Mouse (Mus musculus): ENCODE measurements at regions not wholly inside any gene's neighbourhood (a gene's known extent, or its start where the extent isn't known, plus 50 kb on each side); places are given as distances from the start of the nearest gene placed in this dataset.

DNA sequence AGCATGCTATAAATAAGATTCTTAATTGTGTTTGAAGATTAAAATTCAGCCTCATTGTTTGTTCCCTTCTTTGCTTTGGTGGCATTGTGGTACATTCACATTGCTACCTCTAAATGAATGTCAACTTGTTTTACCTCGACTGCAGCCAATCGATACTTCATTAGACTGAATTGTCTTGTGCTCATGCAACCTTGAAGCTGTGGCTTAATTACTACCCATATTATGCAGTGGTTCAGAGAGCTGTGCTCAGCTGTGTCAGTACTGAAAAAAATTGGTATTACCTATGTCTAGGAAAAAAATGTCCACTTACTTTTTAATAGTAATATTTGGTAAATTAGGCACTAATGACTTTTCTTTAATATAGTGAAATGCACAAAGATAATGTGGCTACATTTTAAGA, 1523.6 kb upstream of the Gm8797 start:
- no peak overlapping the region for H3K4me3 ChIP-seq (replicated peaks; ENCODE audit: low read length)

DNA sequence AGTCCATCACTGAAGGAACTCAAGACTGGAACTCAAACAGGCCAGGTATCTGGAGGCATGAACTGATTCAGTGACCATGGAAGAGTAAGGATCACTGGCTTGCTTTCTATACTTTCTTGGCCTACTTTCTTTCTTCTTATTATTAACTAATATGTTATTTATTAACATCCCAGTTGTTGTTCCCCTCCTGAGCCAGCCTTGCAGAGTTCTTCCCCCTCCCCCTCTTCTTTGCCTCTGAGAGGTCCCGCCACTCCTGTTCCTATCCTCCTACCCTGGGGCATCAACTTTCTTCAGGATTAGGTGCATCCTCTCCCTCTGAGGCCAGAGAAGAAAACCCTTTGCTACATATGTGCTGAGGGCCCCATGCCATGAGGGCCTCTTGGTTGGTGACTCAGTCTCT, 1479.2 kb upstream of the Gm8797 start:
- no peaks in the 10 kb centered on the region for H3K9me3 ChIP-seq (ENCODE audit: control insufficient read depth, low read length)
- no peaks in the 10 kb centered on the region for H3K4me1 ChIP-seq (replicated peaks; ENCODE audit: control insufficient read depth, insufficient read depth, low read length)
- no peak for DNase-seq (ENCODE audit: low spot score)
- H3K27ac ChIP-seq = no peak overlapping the region
- no peak overlapping the region for H3K4me2 ChIP-seq (replicated peaks)
- H3K9ac ChIP-seq = no peak overlapping the region
- no peaks in the 10 kb centered on the region for H3K27me3 ChIP-seq (ENCODE audit: control insufficient read depth, insufficient read depth, low read length)
- no peaks in the 10 kb centered on the region for H3K36me3 ChIP-seq (replicated peaks; ENCODE audit: control insufficient read depth, insufficient read depth)
- no peak for ATAC-seq (ENCODE audit: low FRiP score)
- H3K4me3 ChIP-seq (replicated peaks; ENCODE audit: low read length) = no peak overlapping the region
- 90% methylated on average over 1 of the region's 1 CpGs for WGBS

More for the DNA sequence above, 1523.6 kb upstream of the Gm8797 start:
- WGBS = 66% methylated on average over 2 of the region's 2 CpGs
- H3K4me2 ChIP-seq (replicated peaks) = no peak overlapping the region
- ATAC-seq (ENCODE audit: low FRiP score) (no peak), DNase-seq (ENCODE audit: low spot score) (no peak)
- no peak overlapping the region for H3K27ac ChIP-seq
- no peaks in the 10 kb centered on the region for H3K9me3 ChIP-seq (ENCODE audit: control insufficient read depth, low read length)
- no peak overlapping the region for H3K9ac ChIP-seq
- H3K27me3 ChIP-seq (ENCODE audit: control insufficient read depth, insufficient read depth, low read length) = no peaks in the 10 kb centered on the region
- H3K36me3 ChIP-seq (replicated peaks; ENCODE audit: control insufficient read depth, insufficient read depth) = no peaks in the 10 kb centered on the region
- H3K4me1 ChIP-seq (replicated peaks; ENCODE audit: control insufficient read depth, insufficient read depth, low read length) = no peaks in the 10 kb centered on the region

DNA sequence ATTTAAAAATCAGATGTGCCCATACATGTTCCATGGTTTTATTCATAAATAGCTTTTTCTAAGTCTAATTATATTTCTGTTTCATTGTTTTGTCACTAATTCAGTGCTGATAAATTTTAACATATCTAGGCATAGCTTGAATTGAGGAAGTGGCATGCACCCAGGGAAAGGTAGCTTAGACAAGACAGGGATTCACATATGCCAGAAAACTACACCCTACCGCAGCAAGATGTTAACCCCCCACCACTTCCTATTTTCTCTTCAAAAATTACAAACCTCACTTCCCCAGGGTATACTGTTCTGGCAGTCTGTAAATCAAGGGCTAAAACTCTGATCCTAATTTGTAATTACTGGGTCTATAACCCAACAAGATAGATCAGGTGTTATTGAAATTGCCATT, 1476.0 kb upstream of the Gm8797 start:
- Histone ChIP-seq H3K36me3 (replicated peaks; ENCODE audit: control insufficient read depth, insufficient read depth) (no peaks in the 10 kb centered on the region), H3K27ac (no peak overlapping the region), H3K4me2 (replicated peaks) (no peak overlapping the region), H3K27me3 (ENCODE audit: control insufficient read depth, insufficient read depth, low read length) (no peaks in the 10 kb centered on the region), H3K4me1 (replicated peaks; ENCODE audit: control insufficient read depth, insufficient read depth, low read length) (0 out of 2 replicates have a peak, but pooled peaks cover 8% of the 10 kb centered on the region), H3K9ac (no peak overlapping the region), H3K4me3 (replicated peaks; ENCODE audit: low read length) (no peak overlapping the region), H3K9me3 (ENCODE audit: control insufficient read depth, low read length) (no peaks in the 10 kb centered on the region)
- 33% methylated on average over 1 of the region's 1 CpGs for WGBS
- no peak for ATAC-seq (ENCODE audit: low FRiP score)
- no peak for DNase-seq (ENCODE audit: low spot score)

DNA sequence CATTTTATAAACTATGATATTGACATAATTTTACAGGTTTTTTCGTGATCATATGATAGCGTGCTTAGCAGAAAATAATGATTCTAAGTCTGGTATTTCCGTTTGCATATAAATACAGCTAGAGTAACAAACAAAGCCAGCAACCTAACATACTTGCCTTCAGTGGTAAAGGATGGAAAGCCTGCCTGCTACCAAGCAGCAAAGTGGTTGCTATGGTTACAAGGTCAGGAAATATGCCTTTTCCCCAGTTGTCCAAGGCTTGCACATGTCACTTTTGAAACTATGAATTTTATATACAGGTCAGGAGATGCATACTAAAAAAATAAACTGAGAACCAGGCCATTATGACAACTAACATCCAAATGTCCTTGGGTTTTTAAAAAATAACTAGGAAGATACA, 1472.6 kb upstream of the Gm8797 start:
- H3K9ac ChIP-seq = no peak overlapping the region
- no peak overlapping the region for H3K4me3 ChIP-seq (replicated peaks; ENCODE audit: low read length)
- DNase-seq (ENCODE audit: low spot score) (peak; percentile 71), ATAC-seq (ENCODE audit: low FRiP score) (peak; percentile 89)
- H3K4me2 ChIP-seq (replicated peaks) = 0 out of 2 replicates have a peak overlapping the region, but pooled peaks have one; percentile 6
- H3K4me1 ChIP-seq (replicated peaks; ENCODE audit: control insufficient read depth, insufficient read depth, low read length) = 0 out of 2 replicates have a peak, but pooled peaks cover 9% of the 10 kb centered on the region
- H3K36me3 ChIP-seq (replicated peaks; ENCODE audit: control insufficient read depth, insufficient read depth) = no peaks in the 10 kb centered on the region
- H3K27ac ChIP-seq = peak overlapping the region; percentile 63
- no peaks in the 10 kb centered on the region for H3K27me3 ChIP-seq (ENCODE audit: control insufficient read depth, insufficient read depth, low read length)
- H3K9me3 ChIP-seq (ENCODE audit: control insufficient read depth, low read length) = no peaks in the 10 kb centered on the region
- 8% methylated on average over 3 of the region's 3 CpGs for WGBS

DNA sequence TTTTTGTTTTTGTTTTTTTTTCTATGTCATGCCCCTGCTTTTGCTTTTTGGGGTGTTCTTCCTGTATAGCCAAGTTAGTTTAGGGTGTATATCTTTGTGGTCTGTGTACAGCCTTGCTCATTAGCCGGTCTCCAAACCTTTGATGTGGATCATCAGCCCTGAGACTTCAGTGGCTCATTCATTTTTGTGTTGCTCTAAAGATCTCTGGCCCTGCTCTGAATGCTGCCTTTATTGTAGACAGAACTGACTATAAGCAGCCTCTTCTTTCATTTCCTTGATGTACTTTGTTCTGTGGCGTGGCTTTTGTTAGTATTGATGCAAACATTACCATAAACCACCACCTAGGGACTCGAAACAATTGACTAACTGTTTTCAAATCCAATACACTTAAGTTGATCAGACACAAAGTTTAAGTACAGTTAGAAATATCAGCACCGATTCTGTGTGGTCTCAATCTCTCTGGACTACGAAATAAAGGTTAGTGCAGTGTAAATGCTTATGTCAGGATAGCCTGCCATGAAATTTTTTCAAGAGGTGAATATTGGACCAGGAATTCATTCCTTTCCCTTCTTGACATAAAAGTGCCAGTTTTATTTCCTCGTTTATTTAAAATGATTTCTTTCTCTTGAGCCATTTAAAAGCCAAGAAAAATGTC, 1470.1 kb upstream of the Gm8797 start:
- no peaks in the 10 kb centered on the region for H3K9me3 ChIP-seq (ENCODE audit: control insufficient read depth, low read length)
- ATAC-seq (ENCODE audit: low FRiP score) (0 out of 2 replicates have a peak, but pooled peaks have one; percentile 27), DNase-seq (ENCODE audit: low spot score) (no peak)
- no peak overlapping the region for H3K4me3 ChIP-seq (replicated peaks; ENCODE audit: low read length)
- WGBS = 11% methylated on average over 6 of the region's 6 CpGs
- no peak overlapping the region for H3K4me2 ChIP-seq (replicated peaks)
- H3K4me1 ChIP-seq (replicated peaks; ENCODE audit: control insufficient read depth, insufficient read depth, low read length) = 0 out of 2 replicates have a peak, but pooled peaks cover 9% of the 10 kb centered on the region
- H3K27ac ChIP-seq = no peak overlapping the region
- no peak overlapping the region for H3K9ac ChIP-seq
- no peaks in the 10 kb centered on the region for H3K36me3 ChIP-seq (replicated peaks; ENCODE audit: control insufficient read depth, insufficient read depth)
- no peaks in the 10 kb centered on the region for H3K27me3 ChIP-seq (ENCODE audit: control insufficient read depth, insufficient read depth, low read length)

DNA sequence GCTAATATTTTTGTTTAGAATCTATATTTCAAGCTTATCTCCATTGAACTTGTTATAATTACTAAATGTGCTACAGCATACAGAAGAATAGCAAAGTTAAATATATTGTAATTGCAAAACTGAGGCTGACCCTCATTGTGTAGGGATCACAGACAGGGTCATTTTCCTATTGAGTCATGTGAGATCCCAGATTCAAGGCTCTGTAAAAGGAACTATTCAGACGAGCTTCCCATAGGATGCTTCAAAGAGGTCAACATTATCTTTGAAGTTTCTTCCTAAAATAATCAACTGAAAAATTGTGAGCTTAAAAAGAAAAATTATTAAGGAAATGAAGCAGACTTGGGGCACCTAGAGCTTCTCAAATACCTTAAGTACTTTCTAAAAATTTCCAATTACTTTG, 1469.5 kb upstream of the Gm8797 start:
- 4% methylated on average over 1 of the region's 1 CpGs for WGBS
- ATAC-seq (ENCODE audit: low FRiP score) (no peak), DNase-seq (ENCODE audit: low spot score) (no peak)
- H3K27me3 ChIP-seq (ENCODE audit: control insufficient read depth, insufficient read depth, low read length) = no peaks in the 10 kb centered on the region
- H3K9ac ChIP-seq = no peak overlapping the region
- no peak overlapping the region for H3K4me3 ChIP-seq (replicated peaks; ENCODE audit: low read length)
- 0 out of 2 replicates have a peak, but pooled peaks cover 9% of the 10 kb centered on the region for H3K4me1 ChIP-seq (replicated peaks; ENCODE audit: control insufficient read depth, insufficient read depth, low read length)
- H3K4me2 ChIP-seq (replicated peaks) = no peak overlapping the region
- H3K9me3 ChIP-seq (ENCODE audit: control insufficient read depth, low read length) = no peaks in the 10 kb centered on the region
- H3K36me3 ChIP-seq (replicated peaks; ENCODE audit: control insufficient read depth, insufficient read depth) = no peaks in the 10 kb centered on the region
- no peak overlapping the region for H3K27ac ChIP-seq

DNA sequence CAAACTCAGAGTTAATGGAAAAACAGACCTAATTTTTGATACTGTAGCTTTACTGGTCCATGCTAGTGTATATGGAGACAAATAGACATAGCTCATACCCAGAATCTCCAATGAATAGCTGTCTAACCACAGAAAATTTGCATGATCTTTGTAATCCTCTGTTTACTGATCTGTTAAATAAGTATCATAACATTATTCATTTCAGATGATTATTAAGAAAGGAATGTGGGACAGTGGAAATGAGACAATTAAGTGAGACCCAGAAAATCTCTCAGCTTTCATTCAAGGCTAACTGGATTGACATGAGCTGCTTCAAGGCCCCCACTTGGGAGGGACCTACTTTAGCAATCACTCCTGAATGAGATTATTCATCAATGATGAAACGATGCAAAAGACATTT, 1463.5 kb upstream of the Gm8797 start:
- Histone ChIP-seq H3K36me3 (replicated peaks; ENCODE audit: control insufficient read depth, insufficient read depth) (no peaks in the 10 kb centered on the region), H3K27me3 (ENCODE audit: control insufficient read depth, insufficient read depth, low read length) (no peaks in the 10 kb centered on the region), H3K9ac (no peak overlapping the region), H3K4me3 (replicated peaks; ENCODE audit: low read length) (no peak overlapping the region), H3K9me3 (ENCODE audit: control insufficient read depth, low read length) (no peaks in the 10 kb centered on the region), H3K27ac (no peak overlapping the region), H3K4me1 (replicated peaks; ENCODE audit: control insufficient read depth, insufficient read depth, low read length) (no peaks in the 10 kb centered on the region), H3K4me2 (replicated peaks) (no peak overlapping the region)
- 83% methylated on average over 1 of the region's 1 CpGs for WGBS
- no peak for ATAC-seq (ENCODE audit: low FRiP score)
- no peak for DNase-seq (ENCODE audit: low spot score)

DNA sequence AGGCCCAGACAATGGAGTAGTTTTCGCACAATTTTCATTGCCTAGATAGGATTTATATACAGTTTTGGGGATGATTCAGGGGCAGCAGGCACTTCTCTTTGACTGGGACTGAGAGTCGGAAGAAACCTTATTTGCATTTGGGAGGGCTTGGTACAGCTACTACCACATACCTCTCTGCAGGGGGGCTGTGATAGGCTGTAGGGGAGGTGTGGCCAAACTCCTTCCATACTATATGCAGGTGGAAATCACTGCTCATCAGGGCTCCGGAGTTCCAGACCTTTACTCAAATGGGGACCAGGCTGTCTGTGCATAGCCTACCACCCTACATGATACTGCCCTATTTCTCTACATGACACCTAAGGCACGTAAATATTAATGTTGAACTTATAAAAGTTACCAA, 1414.2 kb upstream of the Gm8797 start:
- no peak for DNase-seq (ENCODE audit: low spot score)
- no peak for ATAC-seq (ENCODE audit: low FRiP score)
- H3K9me3 ChIP-seq (ENCODE audit: control insufficient read depth, low read length) = no peaks in the 10 kb centered on the region
- H3K4me2 ChIP-seq (replicated peaks) = no peak overlapping the region
- H3K4me1 ChIP-seq (replicated peaks; ENCODE audit: control insufficient read depth, insufficient read depth, low read length) = no peaks in the 10 kb centered on the region
- H3K4me3 ChIP-seq (replicated peaks; ENCODE audit: low read length) = no peak overlapping the region
- 80% methylated on average over 4 of the region's 4 CpGs for WGBS
- no peaks in the 10 kb centered on the region for H3K27me3 ChIP-seq (ENCODE audit: control insufficient read depth, insufficient read depth, low read length)
- no peak overlapping the region for H3K27ac ChIP-seq
- no peaks in the 10 kb centered on the region for H3K36me3 ChIP-seq (replicated peaks; ENCODE audit: control insufficient read depth, insufficient read depth)
- H3K9ac ChIP-seq = no peak overlapping the region

DNA sequence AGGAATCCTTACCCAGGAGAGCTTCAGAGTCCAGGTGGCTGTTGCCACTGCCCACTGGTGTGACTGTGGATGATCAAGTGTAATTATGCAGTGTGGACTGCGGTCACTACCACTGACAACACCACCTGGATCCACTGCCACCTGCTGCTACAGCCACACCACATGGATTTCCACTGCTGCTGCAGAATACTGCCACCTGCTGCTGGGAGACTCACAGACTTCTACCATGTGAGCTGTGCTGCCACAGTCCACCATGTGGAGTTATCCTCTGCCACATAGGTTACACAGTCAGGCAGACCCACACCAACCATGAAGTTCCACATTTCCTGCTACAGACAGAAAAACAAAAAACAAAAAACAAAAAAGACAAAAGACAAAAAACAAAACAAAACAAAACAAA, 1411.5 kb upstream of the Gm8797 start:
- Histone ChIP-seq H3K27ac (no peak overlapping the region), H3K9me3 (ENCODE audit: control insufficient read depth, low read length) (no peaks in the 10 kb centered on the region), H3K27me3 (ENCODE audit: control insufficient read depth, insufficient read depth, low read length) (no peaks in the 10 kb centered on the region), H3K4me1 (replicated peaks; ENCODE audit: control insufficient read depth, insufficient read depth, low read length) (no peaks in the 10 kb centered on the region), H3K4me3 (replicated peaks; ENCODE audit: low read length) (no peak overlapping the region), H3K9ac (no peak overlapping the region), H3K36me3 (replicated peaks; ENCODE audit: control insufficient read depth, insufficient read depth) (no peaks in the 10 kb centered on the region), H3K4me2 (replicated peaks) (no peak overlapping the region)
- no peak for DNase-seq (ENCODE audit: low spot score)
- no peak for ATAC-seq (ENCODE audit: low FRiP score)
- WGBS = 100% methylated on average over 1 of the region's 1 CpGs

Measured in hindbrain, embryonic 14.5 days (tissue).